Mouse (Mus musculus): ENCODE measurements around the gene Atxn1. TPM values are rescaled to one million over a fixed set of nuclear protein-coding genes. Genes with fewer than 3 reads are reported as not detected.

Atxn1 gene
- polyA plus RNA-seq, 1 experiment from 2014 or later, result 1.6 TPM

DNA sequence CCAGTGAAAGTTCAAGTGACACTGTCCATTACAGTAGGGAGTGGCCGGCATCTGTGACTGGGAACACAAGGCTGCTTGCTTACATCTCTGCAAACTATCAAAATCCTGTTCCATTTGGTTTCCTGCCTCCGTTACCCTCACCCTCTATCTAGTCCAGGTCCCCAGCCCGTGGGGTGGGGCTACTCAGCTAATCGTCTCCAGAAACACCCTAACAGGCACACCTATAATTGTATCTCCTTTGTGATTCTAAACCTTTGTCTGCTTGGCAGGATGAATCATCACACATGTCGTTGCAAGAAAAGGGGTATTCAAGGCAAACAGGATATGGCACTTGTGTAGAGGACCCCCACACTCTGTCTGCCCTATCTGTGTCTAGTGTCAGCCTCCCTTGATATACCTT is 417.3 kb downstream of the Atxn1 start:
- Histone ChIP-seq H3K27me3 (ENCODE audit: poor library complexity, severe bottlenecking) (no peaks in the 10 kb centered on the region), H3K27ac (no peak overlapping the region)
- WGBS, result 86% methylated on average over 5 of the region's 5 CpGs

GRCm38 (mm10) chr13:45546946-45547345 is 417.9 kb downstream of the Atxn1 start:
- H3K9me3 ChIP-seq, result no peaks in the 10 kb centered on the region
- DNase-seq (ENCODE audit: extremely low spot score, low spot score), result no peak
- H3K27me3 ChIP-seq (ENCODE audit: poor library complexity, severe bottlenecking), result no peaks in the 10 kb centered on the region
- H3K36me3 ChIP-seq (replicated peaks), result no peaks in the 10 kb centered on the region
- H3K4me1 ChIP-seq, result peaks cover 8% of the 10 kb centered on the region; the same call in 1 of the 2 replicates
- H3K27ac ChIP-seq, result peak overlapping the region; percentile 51; the same call in 1 of the 2 replicates
- no peak overlapping the region for H3K4me3 ChIP-seq
- WGBS, result 89% methylated on average over 4 of the region's 4 CpGs

More for the DNA sequence above, 417.3 kb downstream of the Atxn1 start:
- Histone ChIP-seq H3K36me3 (replicated peaks) (no peaks in the 10 kb centered on the region), H3K4me3 (no peak overlapping the region), H3K4me1 (peaks cover 11% of the 10 kb centered on the region), H3K9me3 (no peaks in the 10 kb centered on the region)
- DNase-seq (ENCODE audit: extremely low spot score, low spot score), result no peak

DNA sequence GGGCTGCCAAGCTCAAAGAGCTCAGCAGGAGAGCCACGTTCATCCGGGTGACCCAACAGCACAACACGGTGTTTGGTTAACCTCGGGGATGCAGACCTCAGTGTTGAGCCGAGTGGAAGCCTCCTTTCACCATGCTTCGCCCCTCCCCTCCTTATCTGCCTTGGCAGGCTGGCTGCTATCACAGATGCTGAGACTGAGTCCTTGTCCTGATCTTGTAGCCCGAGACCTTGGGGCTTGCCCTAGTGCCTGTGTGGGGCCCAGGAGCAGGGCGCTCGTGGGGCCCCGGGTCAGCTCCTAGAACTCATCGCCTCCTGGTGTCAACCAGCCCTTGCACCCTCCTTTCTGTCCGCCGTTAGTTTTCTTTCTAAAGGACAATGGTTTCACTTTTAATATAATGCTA is 418.8 kb downstream of the Atxn1 start:
- 88% methylated on average over 13 of the region's 13 CpGs for WGBS
- H3K9me3 ChIP-seq, result no peaks in the 10 kb centered on the region

GRCm38 (mm10) chr13:45539205-45539568 is 425.6 kb downstream of the Atxn1 start:
- DNase-seq (ENCODE audit: extremely low spot score, low spot score), result peak; percentile 81
- Histone ChIP-seq H3K27me3 (ENCODE audit: poor library complexity, severe bottlenecking) (no peaks in the 10 kb centered on the region), H3K9me3 (no peaks in the 10 kb centered on the region), H3K27ac (peak overlapping the region; percentile 78), H3K4me1 (peaks cover 15% of the 10 kb centered on the region), H3K4me3 (peak overlapping the region; percentile 53), H3K36me3 (replicated peaks) (no peaks in the 10 kb centered on the region)
- WGBS, result 2% methylated on average over 10 of the region's 10 CpGs

More for the DNA sequence above, 418.8 kb downstream of the Atxn1 start:
- peak overlapping the region; percentile 51 for H3K27ac ChIP-seq
- no peaks in the 10 kb centered on the region for H3K36me3 ChIP-seq (replicated peaks)
- no peak for DNase-seq (ENCODE audit: extremely low spot score, low spot score)
- H3K4me1 ChIP-seq, result peaks cover 6% of the 10 kb centered on the region; the same call in 1 of the 2 replicates
- H3K27me3 ChIP-seq (ENCODE audit: poor library complexity, severe bottlenecking), result no peaks in the 10 kb centered on the region
- H3K4me3 ChIP-seq, result no peak overlapping the region

GRCm38 (mm10) chr13:45538532-45539204 is 426.1 kb downstream of the Atxn1 start:
- peak; percentile 78 for DNase-seq (ENCODE audit: extremely low spot score, low spot score)
- peak overlapping the region; percentile 78 for H3K27ac ChIP-seq
- peaks cover 15% of the 10 kb centered on the region for H3K4me1 ChIP-seq
- H3K4me3 ChIP-seq, result peak overlapping the region; percentile 53
- H3K36me3 ChIP-seq (replicated peaks), result no peaks in the 10 kb centered on the region
- H3K9me3 ChIP-seq, result no peaks in the 10 kb centered on the region
- WGBS, result 28% methylated on average over 10 of the region's 10 CpGs
- no peaks in the 10 kb centered on the region for H3K27me3 ChIP-seq (ENCODE audit: poor library complexity, severe bottlenecking)

- H3K4me3 ChIP-seq, result no peak overlapping the region
- peaks cover 15% of the 10 kb centered on the region for H3K4me1 ChIP-seq
- H3K9me3 ChIP-seq, result no peaks in the 10 kb centered on the region
- 88% methylated on average over 9 of the region's 9 CpGs for WGBS
- no peak overlapping the region for H3K27ac ChIP-seq
- no peak for DNase-seq (ENCODE audit: extremely low spot score, low spot score)
- no peaks in the 10 kb centered on the region for H3K27me3 ChIP-seq (ENCODE audit: poor library complexity, severe bottlenecking)
- 0 out of 2 replicates have a peak, but pooled peaks cover under 1% of the 10 kb centered on the region for H3K36me3 ChIP-seq (replicated peaks)
Measured at GRCm38 (mm10) chr13:45538091-45538490, 426.7 kb downstream of the Atxn1 start.

DNA sequence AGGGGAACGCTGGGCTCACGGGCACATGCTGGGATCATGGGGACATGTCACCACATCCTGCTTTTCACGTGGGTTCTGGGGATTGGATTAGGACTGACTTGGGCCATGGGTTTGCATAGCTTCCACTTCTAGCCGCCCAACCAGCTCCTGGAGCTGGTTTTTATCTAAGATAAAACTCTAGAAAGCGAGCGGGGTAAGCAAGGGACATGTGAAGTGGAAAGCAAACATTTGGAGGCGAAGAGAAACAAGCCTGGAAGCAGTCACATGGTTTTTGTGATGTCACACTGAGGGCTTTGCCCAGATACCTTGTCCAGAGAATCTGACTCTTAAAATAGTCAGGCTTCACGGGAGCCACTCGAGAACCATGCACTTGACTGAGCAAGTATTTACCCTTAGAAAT is 427.7 kb downstream of the Atxn1 start:
- no peak overlapping the region for H3K27ac ChIP-seq
- no peak for DNase-seq (ENCODE audit: extremely low spot score, low spot score)
- H3K27me3 ChIP-seq (ENCODE audit: poor library complexity, severe bottlenecking), result no peaks in the 10 kb centered on the region
- H3K4me3 ChIP-seq, result no peak overlapping the region
- WGBS, result 86% methylated on average over 9 of the region's 9 CpGs
- H3K9me3 ChIP-seq, result no peaks in the 10 kb centered on the region
- peaks cover 15% of the 10 kb centered on the region for H3K4me1 ChIP-seq
- 0 out of 2 replicates have a peak, but pooled peaks cover 2% of the 10 kb centered on the region for H3K36me3 ChIP-seq (replicated peaks)

- Histone ChIP-seq H3K4me3 (no peak overlapping the region), H3K36me3 (replicated peaks) (0 out of 2 replicates have a peak, but pooled peaks cover 2% of the 10 kb centered on the region)
Measured at GRCm38 (mm10) chr13:45535731-45536453, 428.9 kb downstream of the Atxn1 start.

DNA sequence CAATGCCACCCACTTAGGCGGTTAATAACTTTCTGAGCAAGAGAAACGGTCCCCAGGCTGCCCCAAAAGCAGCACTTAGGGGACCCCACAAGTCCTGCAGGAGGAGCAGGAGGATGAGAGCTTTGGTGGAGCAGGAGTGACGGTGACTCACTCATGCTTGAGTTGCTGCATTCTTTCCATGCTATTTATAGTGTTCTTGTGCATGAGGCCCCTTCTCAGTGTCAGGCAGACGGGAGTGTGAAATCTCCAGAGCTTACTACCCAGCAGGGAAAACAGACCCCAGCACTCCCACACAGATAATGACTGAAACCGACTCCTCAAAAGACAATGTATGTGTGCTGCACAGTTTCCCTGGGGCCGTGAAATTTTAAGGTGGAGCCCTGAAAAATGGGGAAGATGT is 434.1 kb downstream of the Atxn1 start:
- Histone ChIP-seq H3K27me3 (ENCODE audit: poor library complexity, severe bottlenecking) (no peaks in the 10 kb centered on the region), H3K9me3 (no peaks in the 10 kb centered on the region), H3K27ac (peak overlapping the region; percentile 56), H3K4me3 (no peak overlapping the region), H3K36me3 (replicated peaks) (0 out of 2 replicates have a peak, but pooled peaks cover 2% of the 10 kb centered on the region), H3K4me1 (peaks cover 38% of the 10 kb centered on the region)
- no peak for DNase-seq (ENCODE audit: extremely low spot score, low spot score)
- WGBS, result 35% methylated on average over 6 of the region's 6 CpGs

More at GRCm38 (mm10) chr13:45535731-45536453, 428.9 kb downstream of the Atxn1 start:
- Histone ChIP-seq H3K4me1 (peaks cover 23% of the 10 kb centered on the region), H3K9me3 (no peaks in the 10 kb centered on the region), H3K27me3 (ENCODE audit: poor library complexity, severe bottlenecking) (no peaks in the 10 kb centered on the region), H3K27ac (no peak overlapping the region)
- 93% methylated on average over 9 of the region's 9 CpGs for WGBS
- DNase-seq (ENCODE audit: extremely low spot score, low spot score), result no peak

GRCm38 (mm10) chr13:45528787-45529186 is 436.0 kb downstream of the Atxn1 start:
- Histone ChIP-seq H3K4me3 (no peak overlapping the region), H3K27me3 (ENCODE audit: poor library complexity, severe bottlenecking) (no peaks in the 10 kb centered on the region), H3K9me3 (no peaks in the 10 kb centered on the region), H3K36me3 (replicated peaks) (0 out of 2 replicates have a peak, but pooled peaks cover 2% of the 10 kb centered on the region), H3K4me1 (peaks cover 42% of the 10 kb centered on the region), H3K27ac (no peak overlapping the region)
- WGBS, result 97% methylated on average over 4 of the region's 4 CpGs
- no peak for DNase-seq (ENCODE audit: extremely low spot score, low spot score)

- 89% methylated on average over 11 of the region's 11 CpGs for WGBS
- Histone ChIP-seq H3K9me3 (no peaks in the 10 kb centered on the region), H3K27me3 (ENCODE audit: poor library complexity, severe bottlenecking) (no peaks in the 10 kb centered on the region), H3K4me3 (no peak overlapping the region), H3K4me1 (peaks cover 42% of the 10 kb centered on the region), H3K36me3 (replicated peaks) (no peaks in the 10 kb centered on the region), H3K27ac (peak overlapping the region; percentile 3; the same call in 1 of the 2 replicates)
- DNase-seq (ENCODE audit: extremely low spot score, low spot score), result no peak
Measured at GRCm38 (mm10) chr13:45527232-45527964, 437.4 kb downstream of the Atxn1 start.

DNA sequence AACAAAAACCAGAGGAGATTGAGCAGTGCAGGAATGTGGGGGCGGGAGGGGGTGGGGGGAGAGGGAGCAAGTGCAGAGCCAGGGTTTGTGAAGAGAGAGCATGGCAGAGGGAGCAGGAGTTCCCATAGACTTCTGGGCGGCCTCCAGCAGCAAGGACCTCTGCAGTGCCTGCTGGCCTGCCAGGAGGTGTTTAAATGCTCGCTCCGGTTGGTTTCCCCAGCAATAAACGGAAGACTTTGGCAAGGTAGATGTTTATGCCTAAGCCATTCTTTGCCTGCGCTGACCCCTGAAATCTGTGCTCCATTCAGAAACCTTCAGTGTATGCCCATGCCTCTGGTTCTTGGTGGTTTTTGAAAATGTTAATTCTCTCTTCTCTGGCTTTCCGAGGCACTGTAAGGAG is 438.6 kb downstream of the Atxn1 start:
- DNase-seq (ENCODE audit: extremely low spot score, low spot score), result peak; percentile 24
- Histone ChIP-seq H3K27ac (peak overlapping the region; percentile 80), H3K9me3 (no peaks in the 10 kb centered on the region), H3K4me3 (no peak overlapping the region), H3K27me3 (ENCODE audit: poor library complexity, severe bottlenecking) (no peaks in the 10 kb centered on the region), H3K4me1 (peaks cover 38% of the 10 kb centered on the region), H3K36me3 (replicated peaks) (no peaks in the 10 kb centered on the region)
- WGBS, result 42% methylated on average over 7 of the region's 7 CpGs

Measured in forebrain, embryonic 10.5 days (tissue).